Mouse (Mus musculus) lung, postnatal 0 days (tissue): ENCODE measurements at regions not wholly inside any gene's neighbourhood (a gene's known extent, or its start where the extent isn't known, plus 50 kb on each side); places are given as distances from the start of the nearest gene placed in this dataset.

ENCODE experiments used
- CTCF ChIP-seq: IDR thresholded peaks from 2 replicates; pipeline ENCODE4 v1.5.1; 2016; ENCODE audit warnings: antibody characterized with exemption, mild to moderate bottlenecking
- EP300 ChIP-seq: IDR thresholded peaks from 2 replicates; pipeline ENCODE4 v1.6.1; 2016; ENCODE audit warnings: antibody characterized with exemption, mild to moderate bottlenecking, control low read depth

GRCm38 (mm10) chr8:50916733-50917113 lies 2073.0 kb upstream of the Tenm3 start:
- TF ChIP-seq EP300 (no peak), CTCF (no peak)
